Mouse (Mus musculus) heart, embryonic 11.5 days (tissue): ENCODE data around the gene Snx17. TPM values are rescaled to one million over a fixed set of nuclear protein-coding genes. Genes with fewer than 3 reads are reported as not detected.

ENCODE experiments used
- ATAC-seq: fragments of 200-750 bp; cut with Nextera tagmentation; replicated peaks from 2 replicates; pipeline ENCODE4 v1.8.0; 2017; ENCODE audit warnings: moderate library complexity; ENCODE audit not compliant: insufficient number of reproducible peaks, low FRiP score, low TSS enrichment
- H3K27ac ChIP-seq: fragments of 300-500 bp; sonication (generic); 2 replicates; pipeline ENCODE4 v1.5.1; 2014; ENCODE audit warnings: mild to moderate bottlenecking, low read depth, low read length
- H3K27me3 ChIP-seq: fragments of 300-500 bp; sonication (generic); 2 replicates; pipeline ENCODE4 v1.6.1; 2014; ENCODE audit warnings: mild to moderate bottlenecking, low read length, mixed read lengths; ENCODE audit not compliant: control insufficient read depth, insufficient read depth
- H3K36me3 ChIP-seq: fragments of 300-500 bp; sonication (generic); 2 replicates; pipeline ENCODE4 v1.6.1; 2014; ENCODE audit warnings: mild to moderate bottlenecking, low read length, moderate library complexity, mixed read lengths; ENCODE audit not compliant: control insufficient read depth, insufficient read depth
- H3K4me1 ChIP-seq: fragments of 300-500 bp; sonication (generic); 2 replicates; pipeline ENCODE4 v1.6.1; 2014; ENCODE audit warnings: low read length; ENCODE audit not compliant: control insufficient read depth, insufficient read depth
- H3K4me2 ChIP-seq: fragments of 300-500 bp; sonication (generic); 2 replicates; pipeline ENCODE4 v1.6.1; 2014; ENCODE audit warnings: mild to moderate bottlenecking, moderate library complexity
- H3K4me3 ChIP-seq: fragments of 300-500 bp; sonication (generic); 2 replicates; pipeline ENCODE4 v1.5.1; 2014; ENCODE audit warnings: low read depth, low read length
- H3K9ac ChIP-seq: fragments of 300-500 bp; sonication (generic); 2 replicates; pipeline ENCODE4 v1.6.1; 2014; ENCODE audit warnings: mild to moderate bottlenecking, low read depth, low read length, moderate library complexity
- H3K9me3 ChIP-seq: fragments of 300-500 bp; sonication (generic); replicated peaks from 2 replicates; pipeline ENCODE4 v1.6.1; 2016; ENCODE audit warnings: low read length; ENCODE audit not compliant: control insufficient read depth
- WGBS: fragments of 180-500 bp; shearing (Covaris S2); extraction: QIAGEN DNeasy Blood & Tissue Kit; methylation state at CpG from one replicate; pipeline ENCODE4 v1.1.7; 2014; ENCODE audit not compliant: insufficient replicate concordance; 5-methylcytosine and 5-hydroxymethylcytosine counted together
- polyA plus RNA-seq: library from polyadenylated mRNA; unstranded; fragments of >200 nt; fragmentation: Nextera tagmentation; extraction: Ambion mirVana; gene quantifications from 2 replicates; pipeline ENCODE4 v1.2.1, GENCODE M21; 2014

The Snx17 gene
- polyA plus RNA-seq, 1 experiment from 2014 or later, result 115 TPM

DNA sequence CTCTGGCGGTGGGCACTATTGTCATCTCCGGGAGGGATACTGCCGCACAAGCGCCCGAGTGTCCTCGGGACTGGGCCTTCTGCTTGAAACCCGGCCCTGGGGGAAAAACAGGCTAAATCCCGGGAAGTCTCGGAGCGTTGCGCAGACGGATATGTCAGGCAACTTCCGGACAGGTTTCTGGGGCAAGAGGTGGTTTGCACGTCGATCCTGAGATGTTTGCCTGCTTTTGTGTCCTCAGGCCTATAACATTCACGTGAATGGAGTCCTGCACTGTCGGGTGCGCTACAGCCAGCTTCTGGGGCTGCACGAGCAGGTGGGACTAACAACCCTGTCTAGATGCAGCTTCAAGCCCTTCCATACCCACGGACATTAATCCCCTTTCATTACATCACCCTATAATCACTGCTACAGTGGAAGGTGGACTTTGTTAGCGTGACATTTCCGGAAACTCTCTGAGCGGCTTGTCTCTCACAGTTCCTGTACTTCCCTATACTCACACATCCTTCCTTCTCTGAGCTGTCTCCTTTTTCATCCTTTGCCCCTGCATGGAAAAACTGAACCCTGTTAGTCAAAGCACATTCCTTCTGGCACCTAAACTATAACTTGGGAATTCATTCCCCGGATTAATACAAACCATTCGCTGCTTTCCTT is 729 bp downstream of the Snx17 start:
- no peak for ATAC-seq
- Histone ChIP-seq H3K9me3 (no peaks in the 10 kb centered on the region), H3K9ac (peak overlapping the region; percentile 90), H3K4me2 (peak overlapping the region; percentile 82), H3K36me3 (peaks cover 29% of the 10 kb centered on the region), H3K4me1 (peaks cover 11% of the 10 kb centered on the region), H3K27ac (peak overlapping the region; percentile 89), H3K4me3 (peak overlapping the region; percentile 73), H3K27me3 (no peaks in the 10 kb centered on the region)
- WGBS, result 10% methylated on average over 25 of the region's 25 CpGs

DNA sequence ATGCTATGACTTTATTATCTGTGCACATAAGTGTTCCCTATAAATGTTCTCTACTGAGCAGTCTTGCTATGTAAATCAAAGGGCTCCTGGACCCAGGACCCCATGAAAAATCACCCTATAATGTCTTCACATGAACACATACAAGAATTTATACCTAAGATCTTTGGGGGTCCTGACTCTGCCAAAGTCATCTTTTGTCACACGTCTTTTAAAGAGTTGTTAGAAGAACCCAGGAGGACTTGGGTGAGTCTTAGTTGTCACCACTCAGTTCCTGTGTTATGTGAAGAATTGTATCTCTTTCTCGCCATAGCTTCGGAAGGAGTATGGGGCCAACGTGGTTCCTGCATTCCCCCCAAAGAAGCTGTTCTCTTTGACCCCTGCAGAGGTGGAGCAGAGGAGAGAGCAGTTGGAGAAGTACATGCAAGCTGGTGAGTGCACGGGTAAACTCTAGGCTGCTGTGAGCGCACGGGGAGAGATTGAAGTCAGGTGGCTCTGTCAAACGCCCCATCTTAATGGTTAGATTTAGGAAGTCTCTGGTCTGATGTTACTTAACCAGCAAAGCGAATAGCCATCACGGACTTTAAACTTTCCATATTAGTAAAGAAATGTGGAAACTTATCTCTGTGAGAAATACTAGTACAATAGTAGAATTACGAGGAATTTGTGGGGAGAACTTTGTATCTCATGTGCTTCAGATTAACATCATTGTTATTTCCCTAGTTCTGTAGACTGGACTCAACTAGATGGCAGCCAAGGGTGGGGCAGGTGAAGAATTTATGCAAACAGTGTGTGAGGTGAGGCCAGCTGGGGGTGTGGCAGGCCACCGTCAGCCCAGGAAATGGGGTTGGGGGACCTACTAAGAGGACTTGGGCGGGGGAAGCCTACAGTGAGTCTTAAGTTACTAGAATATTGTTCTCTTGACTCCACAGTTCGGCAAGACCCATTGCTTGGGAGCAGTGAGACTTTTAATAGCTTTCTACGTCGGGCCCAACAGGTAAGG is 1.8 kb downstream of the Snx17 start:
- H3K9me3 ChIP-seq, result no peaks in the 10 kb centered on the region
- H3K27me3 ChIP-seq, result no peaks in the 10 kb centered on the region
- H3K9ac ChIP-seq, result peak overlapping the region; percentile 90
- peaks cover 34% of the 10 kb centered on the region for H3K36me3 ChIP-seq
- peak overlapping the region; percentile 82 for H3K4me2 ChIP-seq
- ATAC-seq, result no peak
- no peak overlapping the region for H3K27ac ChIP-seq
- WGBS, result 91% methylated on average over 16 of the region's 16 CpGs
- peaks cover 11% of the 10 kb centered on the region for H3K4me1 ChIP-seq
- H3K4me3 ChIP-seq, result peak overlapping the region; percentile 73

DNA sequence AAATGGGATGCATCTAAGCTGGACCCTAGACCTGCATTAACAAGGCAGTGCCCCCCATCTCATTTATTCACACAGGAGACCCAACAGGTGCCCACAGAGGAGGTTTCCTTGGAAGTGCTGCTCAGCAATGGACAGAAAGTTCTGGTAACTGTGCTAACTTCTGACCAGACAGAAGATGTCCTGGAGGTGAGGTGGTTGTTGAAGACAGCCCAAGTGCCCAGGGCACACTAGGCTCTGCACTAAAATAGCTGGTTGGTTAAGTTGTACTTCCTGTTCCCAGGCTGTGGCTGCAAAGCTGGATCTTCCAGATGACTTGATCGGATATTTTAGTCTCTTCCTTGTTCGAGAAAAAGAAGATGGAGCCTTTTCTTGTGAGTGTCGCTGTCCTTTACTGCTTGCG is 2.6 kb downstream of the Snx17 start:
- H3K36me3 ChIP-seq, result peaks cover 42% of the 10 kb centered on the region
- no peak overlapping the region for H3K4me3 ChIP-seq
- no peak for ATAC-seq
- H3K27ac ChIP-seq, result no peak overlapping the region
- WGBS, result 93% methylated on average over 4 of the region's 4 CpGs
- H3K4me2 ChIP-seq, result no peak overlapping the region
- H3K27me3 ChIP-seq, result no peaks in the 10 kb centered on the region
- peaks cover 11% of the 10 kb centered on the region for H3K4me1 ChIP-seq
- H3K9me3 ChIP-seq, result peaks cover 5% of the 10 kb centered on the region
- no peak overlapping the region for H3K9ac ChIP-seq

DNA sequence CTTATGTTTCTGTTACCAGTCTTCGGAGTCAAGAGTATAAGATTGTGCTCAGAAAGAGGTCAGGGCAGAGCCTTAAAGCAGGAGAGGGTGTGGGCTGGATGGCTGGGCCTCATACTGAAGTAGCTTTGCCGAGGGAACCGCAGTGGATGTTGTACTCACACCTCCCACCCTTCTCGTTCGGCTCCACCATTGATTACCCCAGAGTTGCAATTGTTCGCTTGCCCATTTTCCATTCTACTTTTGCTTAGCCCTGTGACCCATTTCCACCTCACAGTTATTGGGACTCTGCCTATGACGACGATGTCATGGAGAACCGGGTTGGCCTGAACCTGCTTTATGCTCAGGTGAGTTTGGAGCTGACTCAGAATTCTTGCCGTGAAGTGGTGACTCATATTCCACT is 3.2 kb downstream of the Snx17 start:
- no peak for ATAC-seq

DNA sequence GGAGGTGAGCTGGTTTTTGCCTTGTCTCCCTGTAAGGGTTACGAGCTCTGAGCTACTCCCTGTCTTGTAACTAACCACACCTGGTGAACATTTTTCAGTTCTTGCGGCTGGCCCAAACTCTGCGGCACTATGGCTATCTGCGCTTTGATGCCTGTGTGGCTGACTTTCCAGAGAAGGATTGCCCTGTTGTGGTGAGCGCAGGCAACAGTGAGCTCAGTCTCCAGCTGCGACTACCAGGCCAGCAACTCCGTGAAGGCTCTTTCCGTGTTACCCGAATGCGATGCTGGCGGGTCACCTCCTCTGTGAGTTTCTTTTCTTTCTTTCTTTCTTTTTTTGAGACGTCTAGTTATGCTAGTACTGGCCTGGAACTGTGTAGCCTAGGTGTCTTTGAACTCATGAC is 4.0 kb downstream of the Snx17 start:
- H3K4me2 ChIP-seq, result no peak overlapping the region
- peaks cover 42% of the 10 kb centered on the region for H3K36me3 ChIP-seq
- H3K27me3 ChIP-seq, result no peaks in the 10 kb centered on the region
- H3K9ac ChIP-seq, result no peak overlapping the region
- ATAC-seq, result no peak
- peaks cover 5% of the 10 kb centered on the region for H3K9me3 ChIP-seq
- H3K4me3 ChIP-seq, result no peak overlapping the region
- no peak overlapping the region for H3K27ac ChIP-seq
- H3K4me1 ChIP-seq, result peaks cover 9% of the 10 kb centered on the region
- 93% methylated on average over 12 of the region's 12 CpGs for WGBS

More for the DNA sequence above, 3.2 kb downstream of the Snx17 start:
- peaks cover 12% of the 10 kb centered on the region for H3K4me1 ChIP-seq
- peaks cover 42% of the 10 kb centered on the region for H3K36me3 ChIP-seq
- H3K27me3 ChIP-seq, result no peaks in the 10 kb centered on the region
- H3K4me3 ChIP-seq, result no peak overlapping the region
- no peak overlapping the region for H3K9ac ChIP-seq
- H3K9me3 ChIP-seq, result peaks cover 5% of the 10 kb centered on the region
- 94% methylated on average over 10 of the region's 10 CpGs for WGBS
- H3K4me2 ChIP-seq, result no peak overlapping the region
- no peak overlapping the region for H3K27ac ChIP-seq

DNA sequence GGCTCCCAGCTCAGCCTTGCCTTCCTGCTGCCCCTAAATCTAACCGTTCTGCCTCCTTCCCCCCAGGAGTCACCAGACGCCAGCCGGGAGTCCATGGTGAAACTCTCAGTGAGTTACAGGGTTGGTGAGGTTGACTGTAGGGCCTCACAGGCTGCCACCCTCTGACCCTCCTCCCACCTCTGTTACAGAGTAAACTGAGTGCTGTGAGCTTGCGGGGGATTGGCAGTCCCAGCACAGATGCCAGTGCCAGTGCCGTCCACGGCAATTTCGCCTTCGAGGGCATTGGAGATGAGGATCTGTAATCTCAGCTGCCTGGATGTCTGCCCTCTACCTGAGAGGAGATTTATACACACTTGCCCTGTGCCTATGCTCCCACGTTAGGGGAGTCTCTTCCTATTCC is 5.1 kb downstream of the Snx17 start:
- peaks cover 15% of the 10 kb centered on the region for H3K4me1 ChIP-seq
- no peak for ATAC-seq
- H3K27me3 ChIP-seq, result no peaks in the 10 kb centered on the region
- H3K4me3 ChIP-seq, result no peak overlapping the region
- peaks cover 5% of the 10 kb centered on the region for H3K9me3 ChIP-seq
- no peak overlapping the region for H3K27ac ChIP-seq
- no peak overlapping the region for H3K4me2 ChIP-seq
- 86% methylated on average over 9 of the region's 9 CpGs for WGBS
- H3K36me3 ChIP-seq, result peaks cover 47% of the 10 kb centered on the region
- H3K9ac ChIP-seq, result no peak overlapping the region

DNA sequence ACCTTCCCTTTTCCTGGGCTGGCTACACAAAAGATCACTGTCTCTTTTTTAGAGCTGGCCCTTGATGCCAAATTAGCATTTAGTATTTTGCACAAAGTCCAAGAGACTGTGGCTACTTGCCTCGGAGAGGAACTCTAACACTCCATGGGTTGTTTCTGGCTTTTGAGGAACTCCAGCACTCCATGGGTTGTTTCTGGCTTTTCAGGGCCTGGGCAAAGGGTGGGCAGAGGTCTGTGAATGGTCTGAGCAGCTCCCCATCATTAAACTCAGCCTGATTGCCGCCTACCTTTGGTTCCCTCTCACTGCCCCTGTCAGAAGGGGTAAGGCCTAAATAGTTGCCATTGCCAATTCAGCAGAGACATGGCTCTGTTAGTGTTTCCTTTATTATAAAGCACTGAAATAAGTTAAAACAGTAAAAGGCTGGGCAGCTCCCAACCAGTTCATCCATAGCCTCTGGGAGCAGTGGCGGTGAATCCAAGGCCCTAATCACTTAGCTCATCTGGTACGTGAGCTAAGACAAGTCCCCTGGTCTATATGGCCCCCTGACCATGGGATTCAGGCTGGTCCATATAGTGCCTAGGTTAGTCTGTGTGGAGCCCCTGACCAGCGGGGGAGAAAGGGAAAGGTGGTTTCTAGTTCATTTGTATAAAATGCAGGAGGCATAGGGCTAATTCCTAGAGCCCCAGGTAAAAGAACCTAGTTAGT is 5.7 kb downstream of the Snx17 start:
- peaks cover 5% of the 10 kb centered on the region for H3K9me3 ChIP-seq
- H3K36me3 ChIP-seq, result peaks cover 47% of the 10 kb centered on the region
- WGBS, result 80% methylated on average over 5 of the region's 5 CpGs
- H3K27ac ChIP-seq, result no peak overlapping the region
- H3K4me2 ChIP-seq, result no peak overlapping the region
- H3K4me1 ChIP-seq, result peaks cover 15% of the 10 kb centered on the region
- no peak for ATAC-seq
- H3K9ac ChIP-seq, result no peak overlapping the region
- H3K4me3 ChIP-seq, result no peak overlapping the region
- H3K27me3 ChIP-seq, result no peaks in the 10 kb centered on the region

DNA sequence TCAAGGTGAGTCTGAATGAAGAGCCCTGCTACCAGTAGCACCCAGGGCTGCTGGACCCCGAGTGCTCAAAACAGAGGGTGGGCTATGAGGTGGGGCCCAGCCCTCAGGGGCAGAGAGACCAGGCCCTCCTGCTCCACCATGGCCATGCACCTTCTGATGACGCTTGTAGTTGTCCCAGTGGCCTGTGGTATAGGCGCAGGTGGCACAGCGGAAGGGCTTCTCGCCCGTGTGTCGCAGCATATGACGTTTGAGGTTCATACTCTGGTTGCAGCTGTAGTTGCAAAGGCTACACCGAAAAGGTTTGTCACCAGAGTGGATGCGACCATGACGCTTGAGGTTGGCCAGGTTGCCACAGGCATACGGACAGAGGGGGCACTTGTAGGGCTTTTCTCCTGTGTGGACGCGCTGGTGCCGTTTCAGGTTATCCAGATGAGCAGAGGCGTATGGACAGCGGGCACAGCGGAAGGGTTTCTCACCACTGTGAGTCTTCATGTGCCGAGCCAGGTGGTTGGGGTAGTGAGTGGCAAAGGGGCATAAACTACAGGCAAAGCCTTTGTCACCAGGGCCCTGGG is 6.4 kb downstream of the Snx17 start:
- peaks cover 5% of the 10 kb centered on the region for H3K9me3 ChIP-seq
- no peak overlapping the region for H3K4me3 ChIP-seq
- no peaks in the 10 kb centered on the region for H3K27me3 ChIP-seq
- H3K4me1 ChIP-seq, result peaks cover 9% of the 10 kb centered on the region; the same call in 1 of the 2 replicates
- 91% methylated on average over 19 of the region's 19 CpGs for WGBS
- peaks cover 50% of the 10 kb centered on the region for H3K36me3 ChIP-seq
- H3K4me2 ChIP-seq, result no peak overlapping the region
- no peak overlapping the region for H3K27ac ChIP-seq
- no peak overlapping the region for H3K9ac ChIP-seq
- no peak for ATAC-seq
